Mouse (Mus musculus): ENCODE measurements around the gene Eif4h.

- peak in 1 of 3 experiments; percentile 56 for TF ChIP-seq MYOG (IDR thresholded peaks at IDR 0.05; ENCODE audit: control insufficient read depth in 1 of 3, insufficient read depth in 1 of 3, insufficient read length in 2 of 3, low read depth in 2 of 3)
- no peak for TF ChIP-seq POLR2A (IDR thresholded peaks at IDR 0.05; ENCODE audit: insufficient read length, low read depth)
- no peak for TF ChIP-seq USF1 (IDR thresholded peaks at IDR 0.05; ENCODE audit: low read depth)
- no peak for TF ChIP-seq MAX (IDR thresholded peaks at IDR 0.05; ENCODE audit: low read depth)
- TF ChIP-seq MYOD1 (IDR thresholded peaks at IDR 0.05; ENCODE audit: control insufficient read depth in 1 of 3, insufficient read length in 2 of 3, low read depth in 2 of 3) = no peak
- no peak for TF ChIP-seq TCF12 (IDR thresholded peaks at IDR 0.05; ENCODE audit: insufficient read depth, poor library complexity, severe bottlenecking)
- no peak for TF ChIP-seq POLR2AphosphoS2 (IDR thresholded peaks at IDR 0.05; ENCODE audit: insufficient read length, low read depth)
Observed at GRCm38 (mm10) chr5:134621099-134621640, 18.1 kb downstream of the Eif4h start.
